Mouse (Mus musculus) small intestine, adult 2 months (tissue): ENCODE results near the gene Ogfod3. TPM values are rescaled to one million over a fixed set of nuclear protein-coding genes. Genes with fewer than 3 reads are reported as not detected.
A peak's percentile ranks its signal among the peaks of the same experiment; 100 is the strongest.

Experiments
- H3K27ac ChIP-seq: fragments of 200-500 bp; 2 replicates; pipeline ENCODE4 v1.5.1; 2012; ENCODE audit warnings: low read depth, low read length, control low read depth, inconsistent platforms; ENCODE audit not compliant: insufficient read depth
- H3K27me3 ChIP-seq: fragments of 200-500 bp; 2 replicates; pipeline ENCODE4 v1.6.1; 2012; ENCODE audit warnings: mild to moderate bottlenecking, moderate library complexity, low read length, inconsistent platforms; ENCODE audit not compliant: control insufficient read depth, insufficient read depth
- H3K36me3 ChIP-seq: fragments of 200-500 bp; 2 replicates; pipeline ENCODE4 v1.6.1; 2012; ENCODE audit warnings: mild to moderate bottlenecking, low read length, control low read depth, inconsistent platforms; ENCODE audit not compliant: control insufficient read depth, insufficient read depth
- H3K4me1 ChIP-seq: fragments of 200-500 bp; 2 replicates; pipeline ENCODE4 v1.6.1; 2012; ENCODE audit warnings: low read length, inconsistent platforms, mixed read lengths; ENCODE audit not compliant: control insufficient read depth, insufficient read depth, insufficient read length
- H3K4me3 ChIP-seq: fragments of 200-500 bp; 2 replicates; pipeline ENCODE4 v1.5.1; 2012; ENCODE audit warnings: low read depth, mild to moderate bottlenecking, control low read depth, inconsistent platforms, low read length, moderate library complexity
- CTCF ChIP-seq: fragments of 200-500 bp; IDR thresholded peaks from 2 replicates; pipeline ENCODE4 v1.5.1; 2012; ENCODE audit warnings: low read depth, mild to moderate bottlenecking, control low read depth, inconsistent platforms, low read length, moderate library complexity, mixed read lengths; ENCODE audit not compliant: insufficient replicate concordance, insufficient read length; ENCODE audit errors: extremely low read depth
- POLR2A ChIP-seq: fragments of 200-500 bp; IDR thresholded peaks from 2 replicates; pipeline ENCODE4 v1.6.1; 2012; ENCODE audit warnings: low read depth, mild to moderate bottlenecking, control low read depth, inconsistent platforms, low read length, moderate library complexity
- WGBS: fragments of 180-500 bp; shearing (Covaris S2); methylation state at CpG from one replicate; pipeline ENCODE4 v1.1.7; 2018; 5-methylcytosine and 5-hydroxymethylcytosine counted together
- polyA plus RNA-seq: library from polyadenylated mRNA; depleted of rRNA; stranded (reverse); fragments of >200 nt; gene quantifications from 2 replicates; pipeline ENCODE4 v1.2.3, GENCODE M21; 2012

Ogfod3 gene
- polyA plus RNA-seq, 1 experiment = 13.1 TPM

DNA sequence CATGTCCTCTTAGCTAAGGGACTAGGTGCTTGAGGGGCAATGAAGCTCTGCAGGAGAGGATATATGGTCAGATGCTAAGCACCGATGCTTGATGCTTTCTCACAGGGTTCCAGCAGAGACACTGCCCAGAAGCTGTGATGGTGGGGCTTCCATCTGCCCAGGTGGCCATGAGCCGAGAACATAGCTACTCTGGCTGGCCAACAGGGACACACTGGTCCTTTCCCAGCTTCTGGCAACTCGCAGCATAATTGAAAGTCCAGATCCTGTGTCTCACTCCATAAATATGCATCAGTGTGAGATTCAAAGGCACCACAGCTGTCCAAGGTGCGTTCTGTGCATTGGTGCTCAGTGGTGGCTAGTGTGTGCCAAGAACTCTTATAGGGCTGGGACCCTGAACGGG, 31.3 kb downstream of the Ogfod3 start:
- H3K27ac ChIP-seq = no peak overlapping the region
- peaks cover 3% of the 10 kb centered on the region; the same call in 1 of the 2 replicates for H3K4me1 ChIP-seq
- H3K36me3 ChIP-seq = no peaks in the 10 kb centered on the region
- H3K27me3 ChIP-seq = no peaks in the 10 kb centered on the region
- no peak for TF ChIP-seq CTCF
- TF ChIP-seq POLR2A = no peak
- 88% methylated on average over 5 of the region's 5 CpGs for WGBS
- no peak overlapping the region for H3K4me3 ChIP-seq

DNA sequence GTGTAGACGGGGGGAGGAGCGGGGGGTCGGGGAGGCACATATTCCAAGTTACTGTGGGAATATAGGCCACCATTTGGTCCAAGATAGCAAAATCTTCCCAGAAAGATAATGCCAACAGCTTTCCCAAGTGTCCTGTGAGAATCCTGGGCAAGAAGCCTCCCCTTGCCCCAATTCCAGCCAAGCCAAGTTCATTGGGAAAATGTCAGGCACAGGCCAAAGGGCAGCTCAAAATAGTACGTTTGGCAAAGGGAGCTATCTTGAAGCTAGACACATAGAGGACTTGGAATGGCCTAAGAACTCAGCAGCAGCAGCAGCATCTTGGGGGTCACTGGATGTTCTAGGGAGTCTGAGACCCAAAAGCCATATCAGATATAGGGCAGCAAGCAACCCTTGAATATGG, 40.8 kb downstream of the Ogfod3 start:
- Histone ChIP-seq H3K27me3 (no peaks in the 10 kb centered on the region), H3K4me1 (no peaks in the 10 kb centered on the region), H3K27ac (no peak overlapping the region), H3K4me3 (no peak overlapping the region), H3K36me3 (no peaks in the 10 kb centered on the region)
- no peak for TF ChIP-seq POLR2A
- no peak for TF ChIP-seq CTCF
- 77% methylated on average over 4 of the region's 4 CpGs for WGBS

DNA sequence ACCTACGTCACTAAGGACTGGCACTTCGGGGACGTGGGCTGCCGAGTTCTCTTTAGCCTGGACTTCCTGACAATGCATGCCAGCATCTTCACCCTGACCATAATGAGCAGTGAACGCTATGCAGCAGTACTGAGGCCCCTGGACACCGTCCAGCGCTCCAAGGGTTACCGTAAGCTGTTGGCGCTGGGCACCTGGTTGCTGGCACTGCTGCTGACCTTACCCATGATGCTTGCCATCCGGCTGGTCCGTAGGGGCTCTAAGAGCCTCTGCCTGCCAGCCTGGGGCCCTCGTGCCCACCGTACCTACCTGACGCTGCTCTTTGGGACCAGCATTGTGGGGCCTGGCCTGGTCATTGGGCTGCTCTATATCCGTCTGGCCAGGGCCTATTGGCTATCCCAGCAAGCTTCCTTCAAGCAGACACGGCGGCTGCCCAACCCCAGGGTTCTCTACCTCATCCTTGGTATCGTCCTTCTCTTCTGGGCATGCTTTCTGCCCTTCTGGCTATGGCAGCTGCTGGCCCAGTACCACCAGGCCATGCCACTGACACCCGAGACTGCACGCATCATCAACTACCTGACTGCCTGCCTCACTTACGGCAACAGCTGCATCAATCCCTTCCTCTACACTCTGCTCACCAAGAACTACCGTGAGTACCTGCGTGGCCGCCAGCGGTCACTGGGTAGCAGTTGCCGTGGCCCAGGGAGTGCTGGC, 43.7 kb downstream of the Ogfod3 start:
- Histone ChIP-seq H3K27ac (no peak overlapping the region), H3K36me3 (no peaks in the 10 kb centered on the region), H3K27me3 (peaks cover 9% of the 10 kb centered on the region; the same call in 1 of the 2 replicates), H3K4me1 (peaks cover 4% of the 10 kb centered on the region; the same call in 1 of the 2 replicates), H3K4me3 (no peak overlapping the region)
- TF ChIP-seq CTCF (no peak), POLR2A (no peak)
- 92% methylated on average over 26 of the region's 26 CpGs for WGBS

DNA sequence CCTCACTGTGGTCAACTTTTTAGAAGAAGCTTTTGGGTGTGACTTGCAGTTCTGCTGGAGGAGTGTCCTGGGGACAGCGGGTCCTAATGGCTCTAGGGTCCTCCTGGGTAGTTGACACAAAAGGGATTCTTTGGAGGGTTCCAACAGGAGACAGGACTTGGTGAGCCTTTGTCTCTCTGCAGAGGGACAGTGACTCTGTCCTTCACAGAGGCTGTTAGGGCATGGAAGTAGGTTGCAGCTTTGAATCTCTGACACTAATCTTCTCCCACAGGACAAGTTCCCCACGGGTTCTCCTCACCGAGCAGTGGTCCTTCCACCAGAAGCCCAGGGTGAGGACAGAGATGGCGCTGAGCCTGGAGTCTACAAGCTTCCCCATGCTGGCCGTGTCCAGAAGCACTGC, 44.5 kb downstream of the Ogfod3 start, which contains the start of gene Uts2r:
Gene Uts2r, plus strand, starts transcription at position 301 of the 400 bp plus-strand sequence.
- no peak within 1 kb of the TSS for H3K27ac ChIP-seq
- 80% methylated on average over 5 of the region's 5 CpGs for WGBS
- TF ChIP-seq CTCF (no peak), POLR2A (no peak)
- peaks cover 9% of the 10 kb centered on the region; the same call in 1 of the 2 replicates for H3K27me3 ChIP-seq
- no peaks in the 10 kb centered on the region for H3K36me3 ChIP-seq
- H3K4me3 ChIP-seq = no peak within 1 kb of the TSS
- peaks cover 4% of the 10 kb centered on the region; the same call in 1 of the 2 replicates for H3K4me1 ChIP-seq

DNA sequence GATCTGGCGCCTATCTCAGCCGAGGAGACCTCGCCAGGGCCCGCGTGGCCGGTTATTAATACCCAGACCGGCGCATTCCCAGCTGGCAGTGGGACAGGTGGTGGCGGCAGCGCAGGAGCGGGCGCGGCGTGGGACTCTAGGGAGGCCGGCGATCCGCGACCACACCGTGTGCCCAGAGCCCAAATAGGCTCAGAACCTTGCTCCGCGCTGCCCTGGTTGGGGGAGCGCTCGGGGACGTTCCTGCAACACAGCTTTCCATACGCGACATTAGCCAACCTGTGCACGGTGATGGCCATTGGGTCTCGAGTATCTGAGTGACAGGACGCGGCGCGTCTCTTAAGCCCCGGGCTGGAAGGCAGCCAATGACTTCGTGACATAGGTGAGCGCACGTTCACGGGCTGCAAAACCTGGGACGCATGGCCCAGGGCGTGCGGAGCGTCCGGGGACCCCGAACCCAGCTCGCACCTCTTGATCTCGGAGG, 48.1 kb downstream of the Ogfod3 start:
- peaks cover 9% of the 10 kb centered on the region; the same call in 1 of the 2 replicates for H3K27me3 ChIP-seq
- H3K4me1 ChIP-seq = peaks cover 4% of the 10 kb centered on the region; the same call in 1 of the 2 replicates
- peak overlapping the region; percentile 44 for H3K4me3 ChIP-seq
- TF ChIP-seq POLR2A (no peak), CTCF (no peak)
- WGBS = 2% methylated on average over 45 of the region's 45 CpGs
- no peak overlapping the region for H3K27ac ChIP-seq
- H3K36me3 ChIP-seq = no peaks in the 10 kb centered on the region

DNA sequence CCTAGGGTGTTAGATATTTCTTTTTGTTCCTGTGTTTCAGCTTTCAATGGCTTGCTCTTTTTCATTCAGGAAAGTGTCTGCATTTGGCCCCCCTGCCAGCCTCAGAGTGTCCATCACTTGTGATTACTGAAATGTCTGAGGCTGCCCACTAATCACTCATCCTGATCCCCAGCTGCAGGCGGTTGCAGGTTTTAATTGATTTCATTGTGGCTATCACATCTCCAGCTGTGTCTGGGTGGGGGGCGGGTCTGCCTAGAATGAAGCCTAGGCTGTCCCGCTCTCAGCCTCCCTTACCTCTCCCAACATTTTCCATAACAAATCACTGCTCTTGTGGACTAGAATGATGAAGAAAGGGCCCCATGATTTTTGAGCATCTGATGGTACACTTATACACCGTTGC, 50.3 kb downstream of the Ogfod3 start:
- 68% methylated on average over 4 of the region's 4 CpGs for WGBS
- no peaks in the 10 kb centered on the region for H3K36me3 ChIP-seq
- no peak overlapping the region for H3K4me3 ChIP-seq
- TF ChIP-seq POLR2A (no peak), CTCF (no peak)
- peaks cover 4% of the 10 kb centered on the region; the same call in 1 of the 2 replicates for H3K4me1 ChIP-seq
- H3K27ac ChIP-seq = no peak overlapping the region
- H3K27me3 ChIP-seq = peaks cover 9% of the 10 kb centered on the region; the same call in 1 of the 2 replicates

DNA sequence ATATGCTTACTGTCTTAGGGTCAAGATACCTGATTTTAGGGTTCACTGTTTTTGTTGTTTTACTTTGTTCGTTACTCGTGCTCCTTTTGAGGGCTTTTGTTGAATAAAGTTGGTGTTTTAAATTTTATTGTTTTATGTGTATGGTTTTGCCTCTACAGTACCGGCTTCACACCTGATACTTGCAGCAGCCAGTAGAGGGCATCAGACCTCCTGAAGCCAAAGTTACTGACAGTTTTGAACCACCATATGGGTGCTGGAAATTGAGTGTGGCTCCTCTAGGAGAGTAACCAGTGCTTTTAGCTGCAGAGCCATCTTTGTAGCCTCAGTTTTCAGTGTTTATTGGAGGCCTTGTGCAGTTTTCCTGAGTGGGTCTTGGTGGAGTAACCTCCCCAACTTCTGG, 56.3 kb downstream of the Ogfod3 start:
- Histone ChIP-seq H3K36me3 (no peaks in the 10 kb centered on the region), H3K4me1 (no peaks in the 10 kb centered on the region), H3K4me3 (no peak overlapping the region), H3K27me3 (no peaks in the 10 kb centered on the region), H3K27ac (no peak overlapping the region)
- peak; percentile 13; the same call in 1 of the 2 replicates for TF ChIP-seq CTCF
- TF ChIP-seq POLR2A = no peak
- 88% methylated on average over 3 of the region's 3 CpGs for whole genome bisulfite sequencing
